Mouse (Mus musculus): ENCODE measurements at regions not wholly inside any gene's neighbourhood (a gene's known extent, or its start where the extent isn't known, plus 50 kb on each side); places are given as distances from the start of the nearest gene placed in this dataset.

GRCm38 (mm10) chr7:113621316-113621715 is 107.7 kb downstream of the Far1 start:
- no peak for DNase-seq (ENCODE audit: low spot score)

GRCm38 (mm10) chr7:113621898-113622510 is 108.4 kb downstream of the Far1 start:
- DNase-seq (ENCODE audit: low spot score), result no peak

- no peak for DNase-seq (ENCODE audit: low spot score)
Measured at GRCm38 (mm10) chr7:113623296-113623695, 109.7 kb downstream of the Far1 start.

GRCm38 (mm10) chr7:113623962-113624361 is 110.3 kb downstream of the Far1 start:
- no peak for DNase-seq (ENCODE audit: low spot score)

- no peak for DNase-seq (ENCODE audit: low spot score)
Measured at GRCm38 (mm10) chr7:113626734-113627133, 113.1 kb downstream of the Far1 start.

- DNase-seq (ENCODE audit: low spot score), result no peak
Measured at GRCm38 (mm10) chr7:113637011-113637600, 123.5 kb downstream of the Far1 start.

GRCm38 (mm10) chr7:113638098-113638497 is 124.5 kb downstream of the Far1 start:
- DNase-seq (ENCODE audit: low spot score), result no peak

GRCm38 (mm10) chr7:113642540-113642939 is 123.3 kb upstream of the Spon1 start:
- DNase-seq (ENCODE audit: low spot score), result no peak

GRCm38 (mm10) chr7:113650631-113651030 is 115.2 kb upstream of the Spon1 start:
- no peak for DNase-seq (ENCODE audit: low spot score)

GRCm38 (mm10) chr7:113651696-113652095 is 114.1 kb upstream of the Spon1 start:
- DNase-seq (ENCODE audit: low spot score), result no peak

- DNase-seq (ENCODE audit: low spot score), result peak; percentile 6
Measured at GRCm38 (mm10) chr7:113653130-113653529, 112.7 kb upstream of the Spon1 start.

- no peak for DNase-seq (ENCODE audit: low spot score)
Measured at GRCm38 (mm10) chr7:113655336-113655735, 110.5 kb upstream of the Spon1 start.

GRCm38 (mm10) chr7:113672779-113673595 is 92.8 kb upstream of the Spon1 start:
- no peak for DNase-seq (ENCODE audit: low spot score)

GRCm38 (mm10) chr7:113673596-113673956 is 92.2 kb upstream of the Spon1 start:
- no peak for DNase-seq (ENCODE audit: low spot score)

- DNase-seq (ENCODE audit: low spot score), result no peak
Measured at GRCm38 (mm10) chr7:113682271-113682670, 83.5 kb upstream of the Spon1 start.

- no peak for DNase-seq (ENCODE audit: low spot score)
Measured at GRCm38 (mm10) chr7:113685349-113685748, 80.4 kb upstream of the Spon1 start.

- no peak for DNase-seq (ENCODE audit: low spot score)
Measured at GRCm38 (mm10) chr7:113686527-113686926, 79.3 kb upstream of the Spon1 start.

GRCm38 (mm10) chr7:113687566-113687965 is 78.2 kb upstream of the Spon1 start:
- no peak for DNase-seq (ENCODE audit: low spot score)

GRCm38 (mm10) chr7:113688231-113688669 is 77.5 kb upstream of the Spon1 start:
- DNase-seq (ENCODE audit: low spot score), result no peak

- DNase-seq (ENCODE audit: low spot score), result no peak
Measured at GRCm38 (mm10) chr7:113688717-113689116, 77.1 kb upstream of the Spon1 start.

GRCm38 (mm10) chr7:113689131-113689530 is 76.7 kb upstream of the Spon1 start:
- DNase-seq (ENCODE audit: low spot score), result no peak

- no peak for DNase-seq (ENCODE audit: low spot score)
Measured at GRCm38 (mm10) chr7:113691756-113692155, 74.0 kb upstream of the Spon1 start.

GRCm38 (mm10) chr7:113693526-113693925 is 72.3 kb upstream of the Spon1 start:
- DNase-seq (ENCODE audit: low spot score), result no peak
